Mouse (Mus musculus) Patski (cell line): ENCODE measurements around the gene Bok. TPM values are rescaled to one million over a fixed set of nuclear protein-coding genes. Genes with fewer than 3 reads are reported as not detected.

Experiments used
- ATAC-seq: fragments of 100-300 bp; one replicate; pipeline ENCODE4 v1.8.0; 2021
- CTCF ChIA-PET: fragments of 350-600 bp; sonication (Branson Sonifier 250); formaldehyde crosslinking; loops from one replicate; lab custom pipeline; 2022; ENCODE audit warnings: inconsistent platforms; lab: Charles Lee
- POLR2A ChIA-PET: fragments of 350-600 bp; sonication (Branson Sonifier 250); formaldehyde crosslinking; loops from one replicate; lab custom pipeline; 2022; ENCODE audit warnings: antibody characterized with exemption, inconsistent platforms; lab: Charles Lee
- DNase-seq: peaks from one replicate; pipeline ENCODE4 v3.0.0-alpha.2; 2011; ENCODE audit warnings: low read depth, low spot score
- H3K27me3 ChIP-seq: fragments of 371-371 bp; one replicate; pipeline ENCODE4 v1.5.1; 2021
- CTCF ChIP-seq: fragments of 100-300 bp; IDR thresholded peaks from one replicate; pipeline ENCODE4 v1.5.1; 2021
- in situ Hi-C: fragments of 300-500 bp; cut with MboI; formaldehyde crosslinking; loops from 3 replicates; pipeline ENCODE4 v1.11.1; 2018; ENCODE audit warnings: low pct_unique_long_range_greater_than_20kb, mixed read lengths
- polyA plus RNA-seq: library from polyadenylated mRNA; unstranded; gene quantifications from one replicate; pipeline ENCODE4 v1.2.3, GENCODE M21; 2021

Bok gene
- polyA plus RNA-seq, 1 experiment from 2014 or later: 14.8 TPM

GRCm38 (mm10) chr1:93689901-93690496, 4.5 kb downstream of the Bok start:
- in situ Hi-C loops: no loop called here
- DNase-seq (no peak), ATAC-seq (no peak)
- no peaks in the 10 kb centered on the region for H3K27me3 ChIP-seq
- POLR2A ChIA-PET: interaction anchor here (0.6 to 1.0 kb wide), 2 partner anchors 10 to 32 kb away, joined by 3 read pairs; no protein-coding TSS in a partner anchor
- TF ChIP-seq CTCF: no peak
- CTCF ChIA-PET: no interaction called here

DNA sequence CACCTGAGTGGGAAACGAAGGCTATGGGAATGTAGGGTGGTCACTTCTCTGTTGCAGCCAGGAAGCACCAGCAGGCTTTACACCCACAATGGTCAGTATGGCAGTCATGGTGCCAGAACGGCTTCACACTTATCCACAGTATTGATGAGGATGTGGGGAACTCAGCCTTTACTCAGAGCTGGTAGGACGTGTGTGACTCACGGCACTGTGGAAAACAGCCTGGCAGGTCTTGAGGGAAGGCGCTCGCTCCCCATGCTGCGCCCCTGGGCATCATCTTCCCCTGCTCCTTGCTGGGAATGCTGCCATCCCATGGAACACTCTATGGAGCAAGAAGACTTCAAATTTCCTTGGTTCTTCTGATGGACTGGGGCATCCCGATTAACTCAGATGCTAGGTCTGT, 5.6 kb downstream of the Bok start:
- H3K27me3 ChIP-seq: no peaks in the 10 kb centered on the region
- in situ Hi-C loops: no loop called here
- no peak for ATAC-seq
- ChIA-PET POLR2A (no interaction called here), CTCF (no interaction called here)
- no peak for TF ChIP-seq CTCF
- no peak for DNase-seq

DNA sequence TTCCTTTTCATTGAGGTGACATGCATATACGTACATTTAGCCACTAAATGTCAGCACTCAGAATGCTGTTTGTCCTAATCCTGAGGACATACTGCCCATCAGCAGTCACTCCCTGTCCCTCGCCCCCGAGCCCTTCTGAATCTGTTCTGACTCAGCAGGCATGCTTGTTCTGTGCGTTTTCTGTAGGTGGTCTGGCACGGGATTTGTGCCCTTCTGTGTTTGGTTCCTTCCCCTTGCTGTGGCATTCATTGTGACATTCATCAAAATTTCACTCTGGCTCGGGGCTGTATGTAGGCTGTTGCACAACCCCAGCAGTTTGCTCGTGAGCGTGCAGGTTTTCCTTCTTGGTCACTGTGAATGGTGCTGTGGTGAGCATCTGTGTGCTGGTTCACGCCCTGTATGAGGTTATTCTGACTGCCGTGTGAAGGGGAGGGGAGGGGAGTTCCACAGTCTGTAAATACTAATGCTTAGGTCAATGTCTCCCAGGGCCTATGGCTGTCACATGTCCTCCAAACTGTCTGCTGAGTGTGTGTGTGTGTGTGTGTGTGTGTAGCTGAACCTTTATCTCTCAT, 6.4 kb downstream of the Bok start:
- ChIA-PET POLR2A (no interaction called here), CTCF (no interaction called here)
- no peak for TF ChIP-seq CTCF
- in situ Hi-C loops: no loop called here
- DNase-seq (no peak), ATAC-seq (no peak)
- no peaks in the 10 kb centered on the region for H3K27me3 ChIP-seq

DNA sequence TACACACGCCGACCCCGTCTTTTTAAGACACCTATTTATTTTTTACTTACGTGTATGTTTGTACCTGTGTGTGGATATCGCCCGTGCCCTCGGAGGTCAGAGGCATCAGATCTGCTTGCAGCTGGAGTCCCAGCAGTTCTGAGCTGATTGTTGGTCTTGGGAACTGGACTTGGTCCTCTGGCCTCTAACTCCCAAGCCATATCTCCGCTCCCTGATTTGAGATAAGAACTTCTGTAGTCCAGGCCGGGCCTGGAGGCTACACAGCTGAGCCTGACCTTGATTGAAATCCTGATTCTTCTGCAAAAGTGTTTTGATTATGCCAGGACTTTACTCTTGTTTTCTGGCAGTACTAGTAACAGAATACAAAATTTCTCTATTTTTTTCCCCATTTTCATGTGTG, 7.3 kb downstream of the Bok start:
- DNase-seq: no peak
- in situ Hi-C loops: no loop called here

GRCm38 (mm10) chr1:93693502-93693901, 8.0 kb downstream of the Bok start:
- no peak for ATAC-seq
- CTCF ChIA-PET: no interaction called here
- POLR2A ChIA-PET: interaction anchor here (1.2 kb wide), 1 partner anchor 8 kb away, joined by 4 read pairs; the partner anchor contains the start of gene Bok

More for the DNA sequence above, 7.3 kb downstream of the Bok start:
- H3K27me3 ChIP-seq: no peaks in the 10 kb centered on the region
- no peak for ATAC-seq
- ChIA-PET POLR2A (interaction anchor here (1.2 kb wide), 1 partner anchor 8 kb away, joined by 4 read pairs; the partner anchor contains the start of gene Bok), CTCF (no interaction called here)
- TF ChIP-seq CTCF: no peak

GRCm38 (mm10) chr1:93693943-93694342, 8.5 kb downstream of the Bok start:
- H3K27me3 ChIP-seq: no peaks in the 10 kb centered on the region
- TF ChIP-seq CTCF: no peak
- ChIA-PET POLR2A (interaction anchor here (1.2 kb wide), 1 partner anchor 9 kb away, joined by 4 read pairs; the partner anchor contains the start of gene Bok), CTCF (no interaction called here)
- DNase-seq: no peak
- in situ Hi-C loops: no loop called here
- ATAC-seq: no peak

More at GRCm38 (mm10) chr1:93693502-93693901, 8.0 kb downstream of the Bok start:
- in situ Hi-C loops: no loop called here
- no peak for TF ChIP-seq CTCF
- no peak for DNase-seq
- H3K27me3 ChIP-seq: no peaks in the 10 kb centered on the region

DNA sequence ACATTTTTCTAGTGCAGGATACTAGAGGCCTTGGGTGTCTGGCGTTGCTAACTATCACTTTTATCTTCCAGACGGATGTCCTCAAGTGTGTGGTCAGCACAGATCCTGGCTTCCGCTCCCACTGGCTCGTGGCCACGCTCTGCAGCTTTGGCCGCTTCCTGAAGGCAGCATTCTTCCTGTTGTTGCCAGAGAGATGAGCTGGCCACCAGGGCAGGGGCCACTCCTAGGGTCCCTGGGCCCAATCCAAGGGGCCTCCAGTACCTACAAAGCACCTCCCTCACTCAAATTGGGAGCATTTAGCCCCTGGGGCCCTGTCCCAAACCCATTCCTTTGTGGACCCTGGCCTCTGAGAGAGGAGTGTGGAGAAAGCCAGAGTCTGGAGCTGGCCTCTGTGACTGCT, 9.5 kb downstream of the Bok start:
- H3K27me3 ChIP-seq: no peaks in the 10 kb centered on the region
- in situ Hi-C loops: no loop called here
- no peak for ATAC-seq
- no peak for DNase-seq
- TF ChIP-seq CTCF: no peak
- ChIA-PET POLR2A (no interaction called here), CTCF (no interaction called here)

GRCm38 (mm10) chr1:93697317-93697716, 11.9 kb downstream of the Bok start:
- no peaks in the 10 kb centered on the region for H3K27me3 ChIP-seq
- ATAC-seq: no peak
- in situ Hi-C loops: no loop called here
- POLR2A ChIA-PET: no interaction called here
- no peak for DNase-seq
- no peak for TF ChIP-seq CTCF
- CTCF ChIA-PET: interaction anchor here (0.8 to 1.2 kb wide), 3 partner anchors 11 to 175 kb away, joined by 3 read pairs; no protein-coding TSS in a partner anchor

DNA sequence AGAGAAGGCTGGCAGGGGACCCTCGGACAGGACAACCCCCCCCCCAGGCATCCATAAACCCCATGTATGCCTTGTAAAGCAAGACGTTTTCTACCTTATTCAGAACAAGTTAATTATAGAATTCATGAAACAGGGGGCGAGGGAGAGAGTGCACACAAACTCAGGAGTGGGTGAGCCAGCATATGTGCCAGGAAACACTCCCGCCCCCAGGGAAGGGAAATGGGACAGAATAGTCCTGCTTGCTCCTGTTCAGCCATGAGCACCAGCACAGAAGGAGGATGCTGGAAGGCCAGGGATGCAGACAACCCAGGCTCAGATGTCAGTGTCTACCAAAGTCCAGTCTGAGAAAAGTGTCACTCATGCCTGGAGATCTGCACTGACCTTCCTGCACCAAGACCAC, 13.7 kb downstream of the Bok start:
- no peak for ATAC-seq
- no peak for DNase-seq
- CTCF ChIA-PET: no interaction called here
- TF ChIP-seq CTCF: no peak
- in situ Hi-C loops: no loop called here
- POLR2A ChIA-PET: no interaction called here
- no peaks in the 10 kb centered on the region for H3K27me3 ChIP-seq

DNA sequence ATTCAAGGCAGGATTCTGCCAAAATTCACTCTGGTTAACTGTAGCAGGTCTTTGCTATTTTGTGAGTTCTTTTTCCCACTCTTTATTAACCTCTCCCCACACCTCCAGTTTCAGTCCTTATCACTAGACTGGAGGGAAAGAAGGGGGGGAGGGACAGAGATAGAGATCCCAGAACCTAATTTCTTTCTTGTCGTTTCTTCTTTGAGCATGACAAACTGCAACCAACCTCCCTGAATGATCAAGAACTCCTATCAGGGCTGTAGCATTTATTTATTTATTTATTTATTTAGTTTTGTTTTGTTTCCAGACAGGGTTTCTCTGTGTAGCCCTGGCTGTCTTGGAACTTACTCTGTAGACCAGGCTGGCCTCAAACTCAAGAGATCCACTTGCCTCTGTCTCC, 16.6 kb downstream of the Bok start:
- DNase-seq (no peak), ATAC-seq (no peak)
- no peaks in the 10 kb centered on the region for H3K27me3 ChIP-seq
- TF ChIP-seq CTCF: no peak
- ChIA-PET CTCF (no interaction called here), POLR2A (no interaction called here)
- in situ Hi-C loops: no loop called here

DNA sequence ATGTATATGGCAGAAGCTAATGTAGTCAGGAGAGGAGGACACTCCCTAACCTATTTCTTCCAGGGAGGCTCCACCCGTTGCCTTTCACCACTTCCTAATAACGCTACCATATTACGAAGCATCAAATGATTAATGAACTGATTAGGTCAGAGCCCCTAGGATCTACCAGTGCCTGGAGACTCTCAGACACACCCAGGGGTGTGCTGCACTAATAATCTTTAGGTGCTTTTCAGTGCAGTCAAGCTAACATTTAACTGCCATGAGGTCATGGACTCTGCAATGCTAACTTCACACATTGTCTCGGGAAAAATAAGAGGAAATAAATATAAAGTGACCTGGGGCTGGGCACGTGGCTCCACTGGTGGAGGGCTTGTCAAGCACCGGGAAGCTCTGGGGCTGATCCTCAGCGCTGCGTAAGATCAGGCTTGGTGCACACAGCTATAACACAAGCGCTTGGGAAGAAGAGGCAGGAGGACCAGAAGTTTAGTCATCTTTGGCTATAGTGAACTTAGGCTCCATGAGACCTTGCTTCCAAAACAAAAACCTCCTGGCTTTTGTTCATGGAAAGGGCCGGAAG, 18.1 kb downstream of the Bok start:
- ChIA-PET POLR2A (no interaction called here), CTCF (no interaction called here)
- no peaks in the 10 kb centered on the region for H3K27me3 ChIP-seq
- DNase-seq: no peak
- no peak for TF ChIP-seq CTCF
- ATAC-seq: no peak
- in situ Hi-C loops: no loop called here
